Mouse (Mus musculus) CH12.LX (cell line): ENCODE results near the gene 1700092M07Rik. TPM values are rescaled to one million over a fixed set of nuclear protein-coding genes. Genes with fewer than 3 reads are reported as not detected.

Source experiments
- DNase-seq: peaks from one replicate; pipeline ENCODE4 v3.0.0-alpha.2; 2013; ENCODE audit errors: extremely low read depth
- H3K27ac ChIP-seq: 2 replicates; pipeline ENCODE4 v1.5.1; 2012; ENCODE audit warnings: low read depth, mild to moderate bottlenecking, control low read depth, moderate library complexity; ENCODE audit not compliant: insufficient read depth
- H3K27me3 ChIP-seq: replicated peaks from 2 replicates; pipeline ENCODE3; 2012; ENCODE audit warnings: inconsistent platforms
- H3K36me3 ChIP-seq, 2 experiments: replicated peaks in 1 of 2; 2 replicates each; pipeline versions ENCODE3 to v1.6.1; 2012; ENCODE audit warnings: inconsistent platforms in 1 of 2, low read length in 1 of 2, mild to moderate bottlenecking in 1 of 2, mixed read lengths in 1 of 2, moderate library complexity in 1 of 2; ENCODE audit not compliant: control insufficient read depth in 1 of 2, insufficient read depth in 1 of 2
- H3K4me1 ChIP-seq, 2 experiments: 2 replicates each; pipeline ENCODE4 v1.6.1; 2012; ENCODE audit warnings: inconsistent platforms in 1 of 2, moderate library complexity in 1 of 2; ENCODE audit not compliant: insufficient read depth in 2 of 2, control insufficient read depth in 1 of 2
- H3K4me2 ChIP-seq: 2 replicates; pipeline ENCODE4 v1.6.1; 2012; ENCODE audit warnings: low read depth, mild to moderate bottlenecking, control low read depth; ENCODE audit not compliant: poor library complexity, insufficient read depth, severe bottlenecking
- H3K4me3 ChIP-seq, 3 experiments: fragments of 150-350 bp in 1 of 3; sonication (generic) in 1 of 3; replicated peaks in 1 of 3; 2 replicates each; pipeline versions ENCODE3 to v1.5.1; 2011 to 2012; ENCODE audit warnings: low read depth in 2 of 3, low read length in 2 of 3, mild to moderate bottlenecking in 2 of 3, moderate library complexity in 2 of 3, control low read depth in 1 of 3, improper control_type of control experiment in 1 of 3, inconsistent platforms in 1 of 3, mixed read lengths in 1 of 3; ENCODE audit not compliant: poor library complexity in 1 of 3
- H3K79me2 ChIP-seq: replicated peaks from 2 replicates; pipeline ENCODE4 v1.6.1; 2012; ENCODE audit warnings: mild to moderate bottlenecking, moderate library complexity; ENCODE audit not compliant: control insufficient read depth, poor library complexity, insufficient read depth, severe bottlenecking; ENCODE audit errors: extremely low read depth
- H3K9ac ChIP-seq: 2 replicates; pipeline ENCODE4 v1.6.1; 2012; ENCODE audit warnings: low read depth, mild to moderate bottlenecking, control low read depth, moderate library complexity; ENCODE audit not compliant: insufficient read depth
- H3K9me3 ChIP-seq: replicated peaks from 2 replicates; pipeline ENCODE3; 2012; ENCODE audit warnings: low read length, inconsistent platforms, mixed read lengths
- CHD1 ChIP-seq: IDR thresholded peaks from 2 replicates; pipeline ENCODE4 v1.6.1; 2012; ENCODE audit warnings: low read depth, low read length, improper control_type of control experiment, inconsistent platforms
- CHD2 ChIP-seq: IDR thresholded peaks from 2 replicates; pipeline ENCODE4 v1.6.1; 2011; ENCODE audit warnings: low read length, improper control_type of control experiment
- CTCF ChIP-seq, 2 experiments: IDR thresholded peaks in 1 of 2; conservative IDR thresholded peaks in 1 of 2; 2 replicates each; pipeline ENCODE4 v1.5.1; 2011 to 2012; ENCODE audit warnings: low read depth in 2 of 2, low read length in 2 of 2, improper control_type of control experiment in 1 of 2, inconsistent platforms in 1 of 2, mild to moderate bottlenecking in 1 of 2, moderate library complexity in 1 of 2
- E2F4 ChIP-seq: IDR thresholded peaks from 2 replicates; pipeline ENCODE4 v1.6.1; 2011; ENCODE audit warnings: low read depth, low read length, improper control_type of control experiment; ENCODE audit not compliant: insufficient replicate concordance
- ELF1 ChIP-seq: IDR thresholded peaks from 2 replicates; pipeline ENCODE4 v1.6.1; 2014; ENCODE audit warnings: low read depth, mild to moderate bottlenecking, inconsistent platforms, low read length, improper control_type of control experiment
- GABPA ChIP-seq: IDR thresholded peaks from 2 replicates; pipeline ENCODE4 v1.6.1; 2012; ENCODE audit warnings: low read depth, low read length, improper control_type of control experiment, inconsistent platforms; ENCODE audit not compliant: insufficient replicate concordance
- HCFC1 ChIP-seq: IDR thresholded peaks from 2 replicates; pipeline ENCODE4 v1.6.1; 2012; ENCODE audit warnings: low read depth, mild to moderate bottlenecking, inconsistent platforms, low read length, improper control_type of control experiment
- IRF4 ChIP-seq: IDR thresholded peaks from 2 replicates; pipeline ENCODE4 v1.6.1; 2014; ENCODE audit warnings: low read depth, mild to moderate bottlenecking, inconsistent platforms, low read length, improper control_type of control experiment
- JUN ChIP-seq: IDR thresholded peaks from 2 replicates; pipeline ENCODE4 v1.6.1; 2011; ENCODE audit warnings: low read depth, mild to moderate bottlenecking, low read length, improper control_type of control experiment, moderate library complexity; ENCODE audit not compliant: insufficient read depth
- KAT2A ChIP-seq: IDR thresholded peaks from 2 replicates; pipeline ENCODE4 v1.6.1; 2012; ENCODE audit warnings: low read length, improper control_type of control experiment, inconsistent platforms; ENCODE audit not compliant: insufficient replicate concordance
- MAFK ChIP-seq: IDR thresholded peaks from 2 replicates; pipeline ENCODE4 v1.6.1; 2011; ENCODE audit warnings: low read length, improper control_type of control experiment; ENCODE audit not compliant: insufficient replicate concordance
- MAX ChIP-seq: IDR thresholded peaks from 2 replicates; pipeline ENCODE4 v1.6.1; 2011; ENCODE audit warnings: low read length, improper control_type of control experiment
- MAZ ChIP-seq: IDR thresholded peaks from 2 replicates; pipeline ENCODE4 v1.6.1; 2012; ENCODE audit warnings: low read depth, mild to moderate bottlenecking, inconsistent platforms, low read length, improper control_type of control experiment, moderate library complexity
- MEF2A ChIP-seq: IDR thresholded peaks from 2 replicates; pipeline ENCODE4 v1.6.1; 2014; ENCODE audit warnings: low read depth, mild to moderate bottlenecking, inconsistent platforms, low read length, improper control_type of control experiment, borderline replicate concordance
- MXI1 ChIP-seq: IDR thresholded peaks from 2 replicates; pipeline ENCODE4 v1.6.1; 2011; ENCODE audit warnings: mild to moderate bottlenecking, low read depth, low read length, improper control_type of control experiment
- MYC ChIP-seq: IDR thresholded peaks from 2 replicates; pipeline ENCODE4 v1.6.1; 2011; ENCODE audit warnings: low read depth, mild to moderate bottlenecking, improper control_type of control experiment, low read length
- NELFE ChIP-seq: IDR thresholded peaks from 2 replicates; pipeline ENCODE4 v1.6.1; 2011; ENCODE audit warnings: low read depth, low read length, improper control_type of control experiment
- NRF1 ChIP-seq: IDR thresholded peaks from 2 replicates; pipeline ENCODE4 v1.6.1; 2014; ENCODE audit warnings: low read depth, mild to moderate bottlenecking, inconsistent platforms, low read length, improper control_type of control experiment, moderate library complexity
- PAX5 ChIP-seq: IDR thresholded peaks from 2 replicates; pipeline ENCODE4 v1.6.1; 2012; ENCODE audit warnings: low read length, inconsistent platforms, mixed read lengths
- POLR2A ChIP-seq: IDR thresholded peaks from 2 replicates; pipeline ENCODE4 v1.6.1; 2011; ENCODE audit warnings: low read depth, mild to moderate bottlenecking, improper control_type of control experiment, low read length
- POLR2AphosphoS2 ChIP-seq: IDR thresholded peaks from 2 replicates; pipeline ENCODE4 v1.6.1; 2011; ENCODE audit warnings: low read depth, low read length, improper control_type of control experiment
- RCOR1 ChIP-seq: conservative IDR thresholded peaks from 2 replicates; pipeline ENCODE4 v1.6.1; 2012; ENCODE audit warnings: low read depth, mild to moderate bottlenecking, inconsistent platforms, low read length, improper control_type of control experiment
- SIN3A ChIP-seq: IDR thresholded peaks from 2 replicates; pipeline ENCODE4 v1.6.1; 2012; ENCODE audit warnings: low read length, improper control_type of control experiment, inconsistent platforms
- SMC3 ChIP-seq: IDR thresholded peaks from 2 replicates; pipeline ENCODE4 v1.6.1; 2011; ENCODE audit warnings: low read depth, low read length, improper control_type of control experiment
- TBP ChIP-seq: conservative IDR thresholded peaks from 2 replicates; pipeline ENCODE4 v1.6.1; 2011; ENCODE audit warnings: low read depth, low read length, improper control_type of control experiment
- TCF12 ChIP-seq: IDR thresholded peaks from 2 replicates; pipeline ENCODE4 v1.6.1; 2014; ENCODE audit warnings: low read depth, mild to moderate bottlenecking, inconsistent platforms, low read length, improper control_type of control experiment
- UBTF ChIP-seq: IDR thresholded peaks from 2 replicates; pipeline ENCODE4 v1.6.1; 2012; ENCODE audit warnings: low read depth, mild to moderate bottlenecking, inconsistent platforms, low read length, improper control_type of control experiment, moderate library complexity
- USF1 ChIP-seq: IDR thresholded peaks from 2 replicates; pipeline ENCODE4 v1.6.1; 2014; ENCODE audit warnings: low read depth, mild to moderate bottlenecking, inconsistent platforms, low read length, improper control_type of control experiment
- USF2 ChIP-seq: conservative IDR thresholded peaks from 2 replicates; pipeline ENCODE4 v1.6.1; 2011; ENCODE audit warnings: low read depth, low read length, improper control_type of control experiment
- ZKSCAN1 ChIP-seq: IDR thresholded peaks from 2 replicates; pipeline ENCODE4 v1.6.1; 2012; ENCODE audit warnings: low read depth, inconsistent platforms, low read length, improper control_type of control experiment, borderline replicate concordance
- ZMIZ1 ChIP-seq: IDR thresholded peaks from 2 replicates; pipeline ENCODE4 v1.6.1; 2012; ENCODE audit warnings: low read depth, mild to moderate bottlenecking, inconsistent platforms, low read length, improper control_type of control experiment
- ZNF384 ChIP-seq: IDR thresholded peaks from 2 replicates; pipeline ENCODE4 v1.6.1; 2012; ENCODE audit warnings: low read depth, low read length, improper control_type of control experiment, inconsistent platforms
- dilution Hi-C: fragments of 300-500 bp; cut with MboI; formaldehyde crosslinking; loops from 2 replicates; pipeline ENCODE4 v1.14.3; 2020; ENCODE audit warnings: low sequenced_read_pairs; ENCODE audit not compliant: extremely low pct_unique_long_range_greater_than_20kb, extremely low pct_ligation_motif_present
- in situ Hi-C: fragments of 300-500 bp; cut with MboI; formaldehyde crosslinking; loops from 3 replicates; pipeline ENCODE4 v1.14.3; 2019; ENCODE audit warnings: low sequenced_read_pairs, low pct_ligation_motif_present, low pct_unique_long_range_greater_than_20kb, mixed read lengths
- polyA plus RNA-seq: library from polyadenylated mRNA; unstranded; fragments of >175 nt; gene quantifications from 2 replicates; pipeline ENCODE4 v1.2.1, GENCODE M21; 2012; ENCODE audit warnings: low read depth; ENCODE audit not compliant: insufficient read length
- total RNA-seq, 2 experiments: library from RNA; depleted of rRNA; stranded (reverse); fragments of 300-350 nt in 1 of 2; fragments of >200 nt in 1 of 2; gene quantifications; 2 replicates each; pipeline ENCODE4 v1.2.3; 2012 to 2014

The 1700092M07Rik gene
- total and polyA plus RNA-seq, 3 experiments, result 1.0 to 3.8 (median 3.1) TPM

GRCm38 (mm10) chr19:8726609-8727390, 13.7 kb upstream of the 1700092M07Rik start:
- peaks cover 2 to 21% of the 10 kb centered on the region in 2 experiments; a peak in 3 of 4 replicates for H3K4me1 ChIP-seq
- DNase-seq, result no peak
- H3K4me2 ChIP-seq, result peak overlapping the region; percentile 68
- no peak overlapping the region for H3K27ac ChIP-seq
- H3K9me3 ChIP-seq, result no peaks in the 10 kb centered on the region
- dilution Hi-C loops, result no loop called here
- peak overlapping the region in 2 of 3 experiments; percentile 17 to 81 for H3K4me3 ChIP-seq
- in situ Hi-C loops, result loop anchor here (25.0 kb wide), 1 partner anchor 386 kb away; no protein-coding TSS in a partner anchor
- H3K27me3 ChIP-seq, result no peaks in the 10 kb centered on the region
- peaks cover 26 to 34% of the 10 kb centered on the region in 2 experiments for H3K36me3 ChIP-seq
- H3K9ac ChIP-seq, result peak overlapping the region; percentile 100; the same call in 1 of the 2 replicates
- TF ChIP-seq MAZ, result no peak
- no peak for TF ChIP-seq TCF12
- TF ChIP-seq POLR2AphosphoS2, result peak; percentile 98
- TF ChIP-seq USF1, result no peak
- TF ChIP-seq CHD1, result no peak
- TF ChIP-seq NELFE, result no peak; the same call in 1 of the 2 replicates
- no peak for TF ChIP-seq TBP
- no peak; the same call in 1 of the 2 replicates for TF ChIP-seq CHD2
- no peak for TF ChIP-seq CTCF (conservative IDR thresholded peaks at IDR 0.05 in 1 of 2, IDR thresholded peaks at IDR 0.05 in 1 of 2; ENCODE audit: low read depth in 2 of 2, low read length in 2 of 2)
- peak; percentile 49 for TF ChIP-seq POLR2A
- TF ChIP-seq MAX, result 0 out of 2 replicates have a peak, but pooled peaks have one; percentile 27
- 0 out of 2 replicates have a peak, but pooled peaks have one; percentile 1 for TF ChIP-seq SMC3
- no peak for TF ChIP-seq ELF1
- TF ChIP-seq E2F4, result no peak
- no peak for TF ChIP-seq JUN
- TF ChIP-seq IRF4, result no peak
- TF ChIP-seq ZNF384, result no peak
- no peak for TF ChIP-seq NRF1
- no peak for TF ChIP-seq PAX5
- TF ChIP-seq RCOR1, result no peak
- no peak for TF ChIP-seq USF2
- TF ChIP-seq GABPA, result no peak
- no peak for TF ChIP-seq ZKSCAN1
- peak; percentile 73 for TF ChIP-seq ZMIZ1
- no peak for TF ChIP-seq MEF2A
- TF ChIP-seq HCFC1, result no peak
- no peak for TF ChIP-seq UBTF
- 0 out of 2 replicates have a peak, but pooled peaks have one; percentile 10 for TF ChIP-seq SIN3A
- TF ChIP-seq KAT2A, result 0 out of 2 replicates have a peak, but pooled peaks have one; percentile 40
- TF ChIP-seq MYC, result 0 out of 2 replicates have a peak, but pooled peaks have one; percentile 34
- no peak for TF ChIP-seq MAFK
- TF ChIP-seq MXI1, result no peak
- peaks cover 33% of the 10 kb centered on the region for H3K79me2 ChIP-seq
